Mouse (Mus musculus): ENCODE results near the gene Igf1. TPM values are rescaled to one million over a fixed set of nuclear protein-coding genes. Genes with fewer than 3 reads are reported as not detected.

Gene Igf1
- polyA plus RNA-seq, 1 experiment from 2014 or later, result 0.22 TPM

DNA sequence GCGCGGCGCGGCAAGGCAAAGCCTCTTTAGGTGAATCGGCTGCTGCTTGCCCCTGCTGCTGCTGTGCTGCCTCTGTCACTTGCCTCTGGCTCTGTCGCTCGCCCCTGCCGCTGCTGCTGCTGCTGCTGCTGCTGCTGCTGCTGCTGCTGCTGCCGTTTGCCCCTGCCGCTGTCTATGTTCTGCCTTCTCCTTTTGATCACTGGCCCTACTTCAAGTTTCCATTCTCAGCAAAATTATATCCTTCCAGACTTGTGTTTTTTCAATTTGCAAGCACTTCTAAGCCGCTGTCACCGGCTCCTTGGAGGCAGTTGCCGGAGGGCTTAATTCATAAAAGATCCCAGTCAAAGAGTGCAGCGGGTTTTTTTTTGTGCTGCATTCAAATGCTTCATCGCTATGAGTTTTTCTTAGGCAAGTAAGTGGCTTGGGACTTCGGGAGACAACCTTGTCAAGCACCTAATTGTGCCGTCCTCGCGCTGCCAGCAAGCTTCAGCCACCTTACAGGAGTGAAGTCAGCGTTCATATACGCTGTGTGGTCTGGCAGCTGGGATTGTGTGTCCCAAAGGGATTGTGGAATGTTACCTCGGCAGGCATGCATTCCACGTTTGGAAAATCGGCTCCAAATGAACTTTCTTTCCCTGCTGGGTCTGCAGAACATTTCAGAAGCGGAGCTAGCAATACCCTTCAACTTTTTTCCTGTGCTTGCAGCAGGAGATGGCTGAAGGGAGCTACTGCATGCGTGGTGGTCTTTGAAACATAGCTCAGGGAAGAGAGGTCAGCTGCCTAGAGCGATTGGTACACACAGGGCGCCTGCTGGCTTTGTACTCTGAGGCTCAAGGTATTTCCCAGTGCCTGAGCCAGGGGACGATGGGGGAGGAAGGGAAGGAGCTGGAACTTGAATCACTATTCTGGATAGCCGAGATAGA is 2.4 kb downstream of the Igf1 start:
- no peaks in the 10 kb centered on the region for H3K27me3 ChIP-seq
- CTCF ChIA-PET, result interaction anchor here (0.7 to 0.9 kb wide), 2 partner anchors 15 to 259 kb away, joined by 3 to 4 read pairs; no protein-coding TSS in a partner anchor
- POLR2A ChIA-PET, result no interaction called here
- in situ Hi-C loops (cut with MboI; ENCODE audit: low pct_unique_long_range_greater_than_20kb), result no loop called here
- no peak for TF ChIP-seq CTCF (IDR thresholded peaks at IDR 0.05)
- ATAC-seq (no peak), DNase-seq (ENCODE audit: low read depth, low spot score) (no peak)

DNA sequence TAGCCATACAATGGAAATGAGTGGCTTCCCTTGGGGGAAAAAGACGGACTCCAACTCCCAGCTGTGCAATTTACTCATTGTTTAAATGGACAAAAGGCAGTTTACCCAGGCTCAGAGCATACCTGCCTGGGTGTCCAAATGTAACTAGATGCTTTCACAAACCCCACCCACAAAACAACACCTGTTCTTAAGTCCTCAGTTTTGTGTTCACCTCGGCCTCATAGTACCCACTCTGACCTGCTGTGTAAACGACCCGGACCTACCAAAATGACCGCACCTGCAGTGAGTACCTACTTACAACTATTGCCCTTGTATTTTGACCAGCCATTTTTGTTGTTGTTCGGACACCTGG is 3.0 kb downstream of the Igf1 start:
- in situ Hi-C loops (cut with MboI; ENCODE audit: low pct_unique_long_range_greater_than_20kb), result no loop called here
- DNase-seq (ENCODE audit: low read depth, low spot score) (no peak), ATAC-seq (no peak)
- ChIA-PET CTCF (interaction anchor here (0.9 kb wide), 1 partner anchor 259 kb away, joined by 4 read pairs; no protein-coding TSS in a partner anchor), POLR2A (no interaction called here)
- no peaks in the 10 kb centered on the region for H3K27me3 ChIP-seq
- TF ChIP-seq CTCF (IDR thresholded peaks at IDR 0.05), result no peak

DNA sequence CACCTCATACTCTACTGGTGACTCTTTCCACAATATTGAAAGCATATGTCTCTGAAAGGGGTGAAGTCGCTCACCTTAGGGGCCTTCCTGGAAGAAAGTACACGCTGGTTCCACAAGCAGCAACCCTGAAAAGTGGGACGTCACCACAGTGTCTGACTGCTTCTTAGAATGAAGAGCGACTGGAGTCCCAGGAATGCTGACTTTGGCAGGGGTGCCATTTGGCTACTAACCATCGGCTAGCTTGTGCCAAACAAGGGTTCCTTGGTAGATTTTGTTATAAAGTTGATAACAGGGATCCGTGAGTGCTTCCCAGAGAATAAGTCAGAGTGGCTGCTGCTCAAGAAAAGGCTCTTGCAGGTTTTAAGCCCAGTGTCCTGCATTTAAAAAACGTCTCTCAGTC is 4.8 kb downstream of the Igf1 start:
- DNase-seq (ENCODE audit: low read depth, low spot score) (no peak), ATAC-seq (no peak)
- ChIA-PET POLR2A (no interaction called here), CTCF (interaction anchor here (1.8 kb wide), 1 partner anchor 12 kb away, joined by 8 read pairs; no protein-coding TSS in a partner anchor)
- no peak for TF ChIP-seq CTCF (IDR thresholded peaks at IDR 0.05)
- no peaks in the 10 kb centered on the region for H3K27me3 ChIP-seq
- in situ Hi-C loops (cut with MboI; ENCODE audit: low pct_unique_long_range_greater_than_20kb), result no loop called here

DNA sequence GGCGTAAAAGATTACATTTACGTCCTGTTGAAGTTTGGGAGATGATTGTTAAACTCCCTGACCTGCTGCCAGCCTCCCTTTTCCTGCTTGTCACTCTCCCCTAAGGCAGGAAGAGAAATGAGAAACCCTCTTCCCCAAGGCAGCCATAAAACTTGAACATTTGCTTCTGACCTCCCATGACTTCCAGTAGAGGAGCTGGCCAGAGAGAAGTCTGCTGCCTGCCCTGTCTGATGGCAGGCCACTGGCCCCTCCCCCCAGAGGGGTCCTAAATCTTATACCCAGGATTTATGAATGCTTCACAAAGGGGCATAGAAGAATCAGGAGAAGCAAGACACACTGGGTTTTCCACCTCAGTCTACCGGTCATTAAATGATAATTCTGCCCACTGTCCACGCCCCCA is 5.3 kb downstream of the Igf1 start:
- CTCF ChIA-PET, result interaction anchor here (1.8 kb wide), 1 partner anchor 12 kb away, joined by 8 read pairs; no protein-coding TSS in a partner anchor
- in situ Hi-C loops (cut with MboI; ENCODE audit: low pct_unique_long_range_greater_than_20kb), result no loop called here
- no peak for TF ChIP-seq CTCF (IDR thresholded peaks at IDR 0.05)
- ATAC-seq (no peak), DNase-seq (ENCODE audit: low read depth, low spot score) (no peak)
- POLR2A ChIA-PET, result no interaction called here
- H3K27me3 ChIP-seq, result no peaks in the 10 kb centered on the region

DNA sequence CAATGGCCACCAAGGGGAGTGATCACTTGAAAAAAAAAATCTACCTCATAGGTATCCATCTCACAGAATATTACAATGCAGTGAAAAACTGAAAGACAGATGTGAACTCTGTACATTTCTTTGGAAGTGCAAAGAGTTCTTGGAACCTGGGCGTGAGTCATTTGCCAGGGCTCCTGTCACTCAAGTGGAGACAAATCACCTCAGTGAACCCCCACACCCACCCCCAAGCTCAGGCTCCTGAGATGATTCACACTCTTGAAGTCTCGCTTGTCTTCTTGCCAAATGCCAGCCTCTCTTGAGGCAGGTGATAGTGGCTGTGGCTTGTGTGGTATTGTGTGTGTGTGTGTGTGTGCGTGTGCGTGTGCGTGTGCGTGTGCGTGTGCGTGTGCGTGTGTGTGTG is 7.6 kb downstream of the Igf1 start:
- POLR2A ChIA-PET, result no interaction called here
- TF ChIP-seq CTCF (IDR thresholded peaks at IDR 0.05), result no peak
- DNase-seq (ENCODE audit: low read depth, low spot score), result no peak
- in situ Hi-C loops (cut with MboI; ENCODE audit: low pct_unique_long_range_greater_than_20kb), result no loop called here
- CTCF ChIA-PET, result no interaction called here
- no peaks in the 10 kb centered on the region for H3K27me3 ChIP-seq
- ATAC-seq, result no peak

DNA sequence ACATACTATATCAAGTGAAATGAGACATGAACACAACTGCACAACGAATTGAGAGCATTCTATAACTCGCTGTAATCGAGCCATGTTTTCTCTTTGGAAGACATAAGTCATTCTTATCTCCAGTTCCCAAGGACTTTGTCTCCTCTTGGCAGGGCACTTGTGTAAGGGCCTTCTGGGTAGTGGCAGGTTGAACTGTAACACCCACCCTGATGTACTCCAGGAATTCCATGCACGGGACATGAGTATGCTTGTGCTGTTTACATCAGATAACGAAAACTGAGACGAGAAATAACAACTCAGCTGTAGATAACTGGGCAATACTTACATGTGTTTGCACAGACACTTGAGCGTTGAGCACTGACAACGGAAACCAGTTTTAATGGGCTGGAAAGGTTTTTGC is 8.4 kb downstream of the Igf1 start:
- H3K27me3 ChIP-seq, result no peaks in the 10 kb centered on the region
- ChIA-PET POLR2A (no interaction called here), CTCF (no interaction called here)
- TF ChIP-seq CTCF (IDR thresholded peaks at IDR 0.05), result no peak
- in situ Hi-C loops (cut with MboI; ENCODE audit: low pct_unique_long_range_greater_than_20kb), result no loop called here
- ATAC-seq, result no peak
- no peak for DNase-seq (ENCODE audit: low read depth, low spot score)

DNA sequence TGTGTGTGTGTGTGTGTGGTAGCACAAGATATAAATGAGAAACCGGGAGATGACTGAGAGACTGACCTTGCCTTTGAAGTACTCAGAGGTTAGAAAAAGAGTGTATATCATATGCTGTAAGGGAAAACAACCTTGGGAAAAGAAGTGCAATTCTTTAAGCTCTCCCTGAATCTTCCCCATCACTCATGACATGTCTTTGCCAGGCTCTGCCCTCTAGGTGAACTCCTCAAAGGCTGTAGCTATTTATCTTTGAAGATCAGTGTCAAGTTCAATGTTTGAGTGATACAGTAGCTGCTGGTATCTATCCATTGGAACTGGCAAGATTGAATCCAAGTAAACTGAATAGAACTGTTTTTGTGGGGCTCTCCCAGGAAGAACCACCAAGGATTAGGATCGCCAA is 9.2 kb downstream of the Igf1 start:
- no peak for ATAC-seq
- DNase-seq (ENCODE audit: low read depth, low spot score), result no peak
- no peak for TF ChIP-seq CTCF (IDR thresholded peaks at IDR 0.05)
- in situ Hi-C loops (cut with MboI; ENCODE audit: low pct_unique_long_range_greater_than_20kb), result no loop called here
- no peaks in the 10 kb centered on the region for H3K27me3 ChIP-seq
- ChIA-PET POLR2A (no interaction called here), CTCF (interaction anchor here (1.0 to 1.4 kb wide), 3 partner anchors 16 to 38 kb away, joined by 3 to 4 read pairs (median 3); no protein-coding TSS in a partner anchor)

DNA sequence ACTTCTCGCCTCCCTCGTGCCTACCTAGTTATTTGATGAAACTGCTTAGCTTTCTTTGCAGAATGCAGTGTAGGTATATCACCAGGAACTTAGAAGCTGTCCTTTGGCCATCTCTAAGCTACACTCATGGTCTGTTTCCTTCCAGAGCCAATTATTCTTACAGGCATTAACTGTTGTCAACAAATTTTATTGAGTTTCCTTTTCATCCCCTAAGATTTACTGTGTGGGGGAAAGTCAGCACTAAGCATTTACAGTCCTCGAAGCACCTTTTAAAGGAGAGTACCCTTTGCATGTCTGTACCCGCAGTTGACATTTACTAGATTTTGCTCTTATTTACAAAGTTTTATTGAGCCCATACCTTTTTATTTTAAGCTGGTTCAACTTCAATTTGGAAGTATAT is 9.6 kb downstream of the Igf1 start:
- CTCF ChIA-PET, result interaction anchor here (1.0 to 1.9 kb wide), 5 partner anchors 9 to 38 kb away, joined by 3 to 6 read pairs (median 3); no protein-coding TSS in a partner anchor
- no peaks in the 10 kb centered on the region for H3K27me3 ChIP-seq
- in situ Hi-C loops (cut with MboI; ENCODE audit: low pct_unique_long_range_greater_than_20kb), result no loop called here
- no peak for TF ChIP-seq CTCF (IDR thresholded peaks at IDR 0.05)
- POLR2A ChIA-PET, result no interaction called here
- DNase-seq (ENCODE audit: low read depth, low spot score), result no peak
- no peak for ATAC-seq

DNA sequence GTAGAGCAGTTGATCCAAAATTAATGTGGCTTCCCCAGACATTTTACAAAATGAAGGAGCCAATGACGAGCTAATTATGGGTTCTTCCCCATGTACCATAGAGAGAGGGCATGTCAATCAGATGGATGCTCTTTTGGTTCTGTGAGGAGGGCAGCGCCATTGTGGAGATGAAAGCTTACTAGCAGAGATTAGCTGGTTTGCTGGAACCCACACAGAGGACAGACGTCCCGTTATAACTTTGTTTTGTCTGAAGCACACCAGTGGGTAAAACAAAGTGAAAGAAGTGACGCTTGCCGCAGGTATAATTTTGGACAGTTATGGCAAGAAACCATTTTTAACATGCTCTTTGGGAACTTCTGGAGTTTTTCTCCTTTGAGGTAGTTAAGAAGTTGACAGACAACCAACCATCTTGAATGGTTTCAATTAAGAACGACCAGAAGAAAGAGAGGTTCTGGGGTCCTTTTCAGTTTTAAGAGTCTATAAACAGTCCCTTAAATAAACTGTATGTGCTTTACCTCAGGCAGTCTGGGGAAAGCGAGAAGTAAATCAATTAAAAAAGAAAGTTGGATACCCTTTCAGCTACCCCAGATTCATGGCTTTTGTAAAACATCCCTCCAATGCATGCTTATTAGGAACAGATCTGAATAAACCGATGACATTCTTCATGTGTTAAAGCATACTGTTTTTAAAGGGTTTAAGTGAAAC is 10.4 kb downstream of the Igf1 start:
- DNase-seq (ENCODE audit: low read depth, low spot score) (no peak), ATAC-seq (no peak)
- ChIA-PET POLR2A (interaction anchor here (0.6 kb wide), 1 partner anchor 10 kb away, joined by 3 read pairs; the partner anchor contains the start of gene Igf1), CTCF (interaction anchor here (1.1 to 1.9 kb wide), 6 partner anchors 9 to 37 kb away, joined by 3 to 6 read pairs (median 4); partner anchors contain the start of gene Igf1)
- H3K27me3 ChIP-seq, result no peaks in the 10 kb centered on the region
- TF ChIP-seq CTCF (IDR thresholded peaks at IDR 0.05), result no peak
- in situ Hi-C loops (cut with MboI; ENCODE audit: low pct_unique_long_range_greater_than_20kb), result no loop called here

DNA sequence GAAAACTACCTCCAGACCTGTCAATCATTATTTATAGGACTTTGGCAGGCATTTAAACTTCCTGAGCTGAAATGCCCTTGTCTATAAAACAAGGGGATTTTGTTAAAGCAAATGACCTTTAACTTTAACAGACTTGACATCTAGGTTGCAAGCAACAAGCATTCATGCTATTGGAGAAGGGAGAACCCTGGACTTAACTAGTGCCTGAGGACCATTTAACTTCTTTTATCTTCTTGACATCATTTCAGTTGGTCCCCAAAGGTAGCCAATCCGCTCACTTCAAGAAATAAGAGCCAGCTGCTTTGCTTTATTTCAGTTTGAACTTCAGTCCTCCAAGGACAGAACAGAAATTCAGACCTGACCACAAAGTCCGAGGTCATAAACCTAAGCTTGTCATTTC is 11.1 kb downstream of the Igf1 start:
- no peak for DNase-seq (ENCODE audit: low read depth, low spot score)
- H3K27me3 ChIP-seq, result no peaks in the 10 kb centered on the region
- CTCF ChIA-PET, result interaction anchor here (1.2 to 1.9 kb wide), 3 partner anchors 8 to 14 kb away, joined by 3 to 6 read pairs (median 4); partner anchors contain the start of gene Igf1
- ATAC-seq, result no peak
- TF ChIP-seq CTCF (IDR thresholded peaks at IDR 0.05), result no peak
- POLR2A ChIA-PET, result interaction anchor here (0.6 kb wide), 1 partner anchor 11 kb away, joined by 3 read pairs; the partner anchor contains the start of gene Igf1
- in situ Hi-C loops (cut with MboI; ENCODE audit: low pct_unique_long_range_greater_than_20kb), result no loop called here

All from Patski (cell line).